Mouse (Mus musculus) CD4-positive, CD25-positive, alpha-beta regulatory T cell, adult 4 months (primary cell): Measurements from ENCODE around the gene Six5. TPM values are rescaled to one million over a fixed set of nuclear protein-coding genes. Genes with fewer than 3 reads are reported as not detected.

Experiments
- ATAC-seq: one replicate; pipeline ENCODE4 v1.8.0; 2017
- polyA plus RNA-seq, 2 experiments: library from polyadenylated mRNA; unstranded; fragments of 100-300 nt; shearing (Covaris generic); gene quantifications; one replicate each; pipeline ENCODE4 v1.2.1; 2017

Six5 gene
- polyA plus RNA-seq, 2 experiments from 2014 or later: 0.46 to 0.83 TPM

GRCm38 (mm10) chr7:19098811-19099210, 4.4 kb downstream of the Six5 start:
- ATAC-seq: no peak

DNA sequence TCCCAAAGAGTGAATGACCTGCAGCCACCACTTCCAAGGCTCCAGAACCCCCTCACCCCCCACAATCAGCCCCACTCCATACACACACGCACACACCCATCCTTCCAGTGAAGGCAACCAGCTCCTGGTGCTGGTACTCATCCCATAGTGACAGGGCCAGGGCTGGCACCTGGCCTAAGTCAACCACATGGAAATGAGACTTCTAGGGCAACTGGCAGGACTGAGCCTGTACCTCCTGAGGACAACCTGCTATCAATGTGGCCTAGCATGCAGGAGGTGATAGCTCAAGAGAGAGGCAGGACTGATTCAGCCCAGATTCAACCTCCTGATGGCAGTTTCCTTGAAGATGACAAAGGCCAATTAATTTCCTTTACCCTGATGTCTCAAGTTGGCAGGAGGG, 5.9 kb downstream of the Six5 start:
- no peak for ATAC-seq

GRCm38 (mm10) chr7:19103741-19104140, 9.3 kb downstream of the Six5 start:
- ATAC-seq: no peak

GRCm38 (mm10) chr7:19104486-19104885, 10.1 kb downstream of the Six5 start:
- ATAC-seq: no peak

DNA sequence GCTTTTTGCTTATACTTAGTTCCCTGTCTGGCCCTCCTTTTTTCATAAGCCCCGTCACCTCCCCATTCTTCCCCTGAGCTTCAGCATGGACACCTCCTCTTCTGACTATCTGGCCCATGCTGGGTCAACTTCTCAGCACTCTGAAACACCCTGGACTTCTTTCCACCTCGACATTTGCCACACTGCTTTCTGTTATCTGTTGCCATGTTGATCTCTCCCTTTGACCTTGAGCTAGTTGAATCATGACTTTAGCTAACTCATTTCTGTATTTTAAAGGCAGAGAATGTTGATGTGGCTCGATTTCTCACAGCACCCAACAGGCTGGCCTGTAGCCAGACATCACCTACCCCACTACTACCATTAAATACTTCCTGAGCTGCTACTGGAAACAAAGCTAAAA, 13.0 kb downstream of the Six5 start:
- no peak for ATAC-seq

DNA sequence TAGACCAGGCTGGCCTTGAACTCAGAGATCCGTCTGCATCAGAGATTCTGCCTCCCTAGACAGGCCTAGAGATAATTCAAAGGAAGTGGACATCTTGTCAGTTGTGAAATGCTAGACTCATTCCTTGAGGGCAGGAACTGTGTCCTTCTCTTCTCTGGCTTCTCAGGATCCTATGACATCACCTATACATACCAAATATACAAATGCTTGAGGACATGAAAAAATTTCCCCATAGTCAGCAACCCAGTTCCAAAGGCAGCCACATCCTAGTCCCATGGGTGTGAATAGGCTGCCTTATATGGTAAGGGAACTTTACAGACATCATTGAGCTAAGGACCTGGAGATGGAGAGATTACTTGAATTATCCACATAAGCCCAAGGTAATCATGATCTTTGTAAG, 15.2 kb downstream of the Six5 start:
- ATAC-seq: no peak

DNA sequence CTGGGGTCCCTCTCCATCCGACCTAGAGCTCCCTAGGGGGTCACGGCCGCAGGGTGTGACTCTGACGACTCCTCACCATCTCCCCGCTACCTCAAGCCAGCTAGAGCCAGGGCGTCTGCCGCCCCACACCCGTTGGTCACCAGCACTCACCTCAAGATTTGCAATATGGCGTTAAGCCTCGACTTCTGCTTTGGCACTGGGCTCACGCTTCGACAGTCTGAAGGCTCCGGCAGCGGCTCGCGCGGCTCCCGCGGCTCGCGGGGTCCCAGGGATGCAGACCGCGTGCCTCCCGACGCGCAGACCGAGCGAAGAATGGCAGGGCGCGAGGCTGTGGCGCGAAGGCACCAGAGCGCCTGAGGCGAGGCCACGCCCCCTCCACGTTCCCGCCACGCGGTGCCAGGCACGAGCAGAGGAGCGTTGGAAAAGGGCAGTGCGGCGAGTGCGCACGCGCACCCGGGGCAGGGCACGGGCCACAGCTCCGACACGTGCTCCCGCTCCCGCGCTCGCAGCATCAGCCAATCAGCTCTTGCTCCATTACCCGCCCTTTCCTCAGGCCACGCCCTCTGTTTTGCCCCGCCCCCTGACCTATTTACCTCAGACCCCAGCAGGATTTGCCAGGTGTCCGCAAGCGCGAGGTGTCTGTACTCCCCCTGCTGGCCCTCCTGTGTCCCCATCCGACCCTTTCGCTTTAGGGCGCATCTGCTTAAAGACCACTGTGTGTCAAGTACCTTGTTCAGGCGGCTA, 23.8 kb downstream of the Six5 start, which contains the start of gene Gm4969:
Gm4969 (minus strand) TSS at position 341 of the 744 bp plus-strand sequence.
- ATAC-seq: no peak

GRCm38 (mm10) chr7:19119083-19119482, 24.7 kb downstream of the Six5 start:
- no peak for ATAC-seq

- ATAC-seq: peak; percentile 100
Measured at GRCm38 (mm10) chr7:19119631-19120429, 25.4 kb downstream of the Six5 start, which contains the start of gene Fbxo46. Gene Fbxo46, plus strand, starts transcription at chr7:19119859.

GRCm38 (mm10) chr7:19121686-19122085, 27.3 kb downstream of the Six5 start:
- no peak for ATAC-seq

GRCm38 (mm10) chr7:19124713-19125112, 30.3 kb downstream of the Six5 start:
- no peak for ATAC-seq

DNA sequence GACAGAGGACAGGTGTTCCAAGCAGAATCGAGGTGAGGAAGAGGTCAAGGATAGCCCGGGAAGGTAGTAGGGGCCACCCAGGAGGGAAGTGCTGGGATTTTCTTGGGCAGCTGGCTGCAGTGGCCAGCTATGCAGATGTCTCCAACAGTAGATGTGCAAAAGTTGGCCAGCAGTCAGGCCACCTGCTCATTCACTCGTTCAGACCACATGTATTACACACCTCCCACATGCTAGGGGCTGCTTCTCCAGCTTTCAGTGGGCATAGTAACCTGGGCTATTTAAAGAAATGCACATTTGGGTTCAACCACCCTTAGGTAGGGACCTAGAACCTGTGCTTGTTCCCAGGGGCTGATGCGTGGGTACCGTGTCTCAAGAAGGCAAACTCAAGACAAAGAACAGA, 33.4 kb downstream of the Six5 start:
- no peak for ATAC-seq

DNA sequence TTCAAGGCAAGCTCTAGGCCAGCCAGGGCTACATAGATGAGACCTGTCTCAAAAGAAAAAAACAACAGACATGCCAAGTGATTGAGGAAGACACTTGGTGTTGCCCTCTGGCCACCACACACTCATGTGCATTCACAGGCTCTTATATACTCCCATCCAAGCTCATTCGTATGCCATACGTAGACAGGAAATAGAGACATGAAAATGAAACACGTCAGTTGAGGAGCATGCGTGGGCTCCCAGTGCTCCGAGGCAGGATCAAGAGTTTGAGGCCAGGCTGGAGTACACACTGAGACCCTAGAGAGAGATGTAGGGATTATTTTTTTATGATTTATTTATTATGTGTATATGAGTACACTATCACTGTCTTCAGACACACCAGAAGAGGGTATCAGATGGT, 35.0 kb downstream of the Six5 start:
- peak; percentile 34 for ATAC-seq

DNA sequence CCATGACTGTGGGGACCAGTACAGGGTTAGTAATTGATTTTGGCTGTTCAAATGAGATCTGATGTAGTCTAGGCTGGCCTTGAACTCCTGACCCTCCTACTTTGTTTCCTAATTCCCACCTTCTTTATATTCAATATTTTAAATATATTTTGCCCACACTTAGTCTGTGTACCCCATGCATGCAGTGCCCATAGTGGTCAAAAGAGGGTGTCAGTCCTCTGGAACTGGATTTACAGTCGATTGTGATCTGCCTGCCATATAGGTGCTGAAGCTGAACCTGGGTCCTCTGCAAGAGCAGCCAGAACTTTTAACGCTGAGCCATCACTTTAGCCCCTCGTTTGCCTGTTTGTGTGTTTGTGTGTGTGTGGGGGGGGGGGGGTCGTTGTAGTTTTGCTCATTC, 36.3 kb downstream of the Six5 start:
- ATAC-seq: no peak

GRCm38 (mm10) chr7:19131324-19131848, 37.0 kb downstream of the Six5 start:
- ATAC-seq: peak; percentile 94

- no peak for ATAC-seq
Measured at GRCm38 (mm10) chr7:19136168-19136567, 41.8 kb downstream of the Six5 start.

- ATAC-seq: no peak
Measured at GRCm38 (mm10) chr7:19136673-19137334, 42.4 kb downstream of the Six5 start.

DNA sequence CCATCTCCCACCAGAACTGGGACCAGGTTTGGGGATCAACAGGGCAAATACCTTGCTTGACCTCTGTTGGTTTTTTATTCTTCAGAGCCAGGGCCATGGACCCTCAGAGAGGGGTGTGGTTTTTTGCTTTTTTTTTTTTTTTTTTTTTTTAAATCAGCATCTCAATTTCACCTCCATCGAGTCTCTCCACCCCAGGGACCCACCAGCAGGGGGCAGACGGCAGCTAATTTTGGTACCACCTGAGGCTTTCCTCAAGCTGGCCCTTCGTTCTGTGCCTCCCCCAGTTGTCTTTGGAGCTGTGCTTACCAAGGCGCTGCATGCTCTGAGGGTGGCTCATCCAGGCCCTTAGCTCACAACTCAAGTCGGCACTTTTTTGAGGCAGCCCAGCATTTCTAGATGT, 43.0 kb downstream of the Six5 start:
- ATAC-seq: no peak

DNA sequence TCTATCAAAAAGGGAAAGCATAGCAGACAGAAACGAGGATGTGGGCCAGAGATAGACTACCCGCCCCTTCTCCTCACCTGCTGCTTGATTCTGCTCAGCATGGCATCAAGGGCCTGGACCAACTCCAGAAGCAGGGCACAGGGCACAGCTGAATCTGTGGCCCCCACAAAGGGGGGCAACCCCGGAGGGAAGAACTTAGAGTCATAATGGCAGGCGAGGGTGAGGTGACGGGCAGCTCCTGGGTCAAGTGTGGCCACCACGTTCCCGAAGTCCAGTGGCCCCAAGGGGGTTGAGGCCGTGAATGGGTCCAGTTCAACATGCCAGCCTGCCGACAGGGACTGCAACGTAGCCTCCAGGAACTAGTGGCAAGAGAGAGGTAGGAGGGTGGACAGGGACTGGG, 52.4 kb downstream of the Six5 start:
- ATAC-seq: no peak

- no peak for ATAC-seq
Measured at GRCm38 (mm10) chr7:19147497-19148045, 53.2 kb downstream of the Six5 start.
